Mouse (Mus musculus): ENCODE data around the gene Tmem79.
A peak's percentile ranks its signal among the peaks of the same experiment; 100 is the strongest.
"Not testable (repeated sequence)": the region's sequence is repeated elsewhere in the genome, so short reads cannot be mapped to it uniquely, and the experiment has no call there.

The Tmem79 gene

GRCm38 (mm10) chr3:88354396-88355165 is 18.6 kb upstream of the Tmem79 start:
- DNase-seq (ENCODE audit: low read depth, low spot score): no peak

- no peak for DNase-seq (ENCODE audit: low read depth, low spot score)
Observed at GRCm38 (mm10) chr3:88352907-88353306, 17.0 kb upstream of the Tmem79 start.

GRCm38 (mm10) chr3:88350732-88351131 is 14.8 kb upstream of the Tmem79 start:
- no peak for DNase-seq (ENCODE audit: low read depth, low spot score)

- no peak for DNase-seq (ENCODE audit: low read depth, low spot score)
Observed at GRCm38 (mm10) chr3:88339006-88339405, 3.1 kb upstream of the Tmem79 start.

- DNase-seq (ENCODE audit: low read depth, low spot score): no peak
Observed at GRCm38 (mm10) chr3:88338316-88338715, 2.4 kb upstream of the Tmem79 start.

GRCm38 (mm10) chr3:88337367-88338020 is 1.5 kb upstream of the Tmem79 start:
- DNase-seq (ENCODE audit: low read depth, low spot score): peak; percentile 81

- peak; percentile 64 for DNase-seq (ENCODE audit: low read depth, low spot score)
Observed at GRCm38 (mm10) chr3:88335436-88336053, 403 bp downstream of the Tmem79 start.

- no peak for DNase-seq (ENCODE audit: low read depth, low spot score)
Observed at GRCm38 (mm10) chr3:88334902-88335435, 979 bp downstream of the Tmem79 start.

GRCm38 (mm10) chr3:88334029-88334658 is 1.8 kb downstream of the Tmem79 start:
- DNase-seq (ENCODE audit: low read depth, low spot score): peak; percentile 84

GRCm38 (mm10) chr3:88331282-88331681 is 4.7 kb downstream of the Tmem79 start:
- peak; percentile 83 for DNase-seq (ENCODE audit: low read depth, low spot score)

GRCm38 (mm10) chr3:88328956-88329355 is 7.0 kb downstream of the Tmem79 start:
- peak; percentile 57 for DNase-seq (ENCODE audit: low read depth, low spot score)

GRCm38 (mm10) chr3:88324951-88325405 is 11.0 kb downstream of the Tmem79 start, which contains the start of gene Glmp:
Gene Glmp (plus strand): TSS chr3:88325023.
- peak; percentile 89 for DNase-seq (ENCODE audit: low read depth, low spot score)

- no peak for DNase-seq (ENCODE audit: low read depth, low spot score)
Observed at GRCm38 (mm10) chr3:88299172-88299571, 36.8 kb downstream of the Tmem79 start.

- peak; percentile 42 for DNase-seq (ENCODE audit: low read depth, low spot score)
Observed at GRCm38 (mm10) chr3:88297321-88297851, 38.6 kb downstream of the Tmem79 start.

- DNase-seq (ENCODE audit: low read depth, low spot score): peak; percentile 100
Observed at GRCm38 (mm10) chr3:88296561-88297318, 39.2 kb downstream of the Tmem79 start, which contains the start of the genes Tsacc and Cct3. Gene Tsacc (minus strand): TSS chr3:88296999. Gene Cct3 (plus strand): TSS chr3:88297116.

GRCm38 (mm10) chr3:88296110-88296560 is 39.8 kb downstream of the Tmem79 start:
- no peak for DNase-seq (ENCODE audit: low read depth, low spot score)

GRCm38 (mm10) chr3:88295272-88295671 is 40.7 kb downstream of the Tmem79 start:
- DNase-seq (ENCODE audit: low read depth, low spot score): not testable (repeated sequence)

GRCm38 (mm10) chr3:88291970-88292369 is 44.0 kb downstream of the Tmem79 start:
- DNase-seq (ENCODE audit: low read depth, low spot score): peak; percentile 84

GRCm38 (mm10) chr3:88288133-88288713 is 47.7 kb downstream of the Tmem79 start:
- peak; percentile 66 for DNase-seq (ENCODE audit: low read depth, low spot score)

- no peak for DNase-seq (ENCODE audit: low read depth, low spot score)
Observed at GRCm38 (mm10) chr3:88287110-88287509, 48.8 kb downstream of the Tmem79 start, which contains the start of gene Gm38392. Gene Gm38392 (minus strand): TSS chr3:88287210.

All from R1 (cell line).